Mouse (Mus musculus) mouse trophoblast stem cell (cell line): ENCODE data around the gene Ddx60.

ENCODE experiments used
- in situ Hi-C, 2 experiments: fragments of 300-500 bp; cut with MseI, MboI; formaldehyde crosslinking; loops; 2 replicates in 1 of 2; 3 replicates in 1 of 2; pipeline ENCODE4 v1.15.1; 2025

Ddx60 gene

DNA sequence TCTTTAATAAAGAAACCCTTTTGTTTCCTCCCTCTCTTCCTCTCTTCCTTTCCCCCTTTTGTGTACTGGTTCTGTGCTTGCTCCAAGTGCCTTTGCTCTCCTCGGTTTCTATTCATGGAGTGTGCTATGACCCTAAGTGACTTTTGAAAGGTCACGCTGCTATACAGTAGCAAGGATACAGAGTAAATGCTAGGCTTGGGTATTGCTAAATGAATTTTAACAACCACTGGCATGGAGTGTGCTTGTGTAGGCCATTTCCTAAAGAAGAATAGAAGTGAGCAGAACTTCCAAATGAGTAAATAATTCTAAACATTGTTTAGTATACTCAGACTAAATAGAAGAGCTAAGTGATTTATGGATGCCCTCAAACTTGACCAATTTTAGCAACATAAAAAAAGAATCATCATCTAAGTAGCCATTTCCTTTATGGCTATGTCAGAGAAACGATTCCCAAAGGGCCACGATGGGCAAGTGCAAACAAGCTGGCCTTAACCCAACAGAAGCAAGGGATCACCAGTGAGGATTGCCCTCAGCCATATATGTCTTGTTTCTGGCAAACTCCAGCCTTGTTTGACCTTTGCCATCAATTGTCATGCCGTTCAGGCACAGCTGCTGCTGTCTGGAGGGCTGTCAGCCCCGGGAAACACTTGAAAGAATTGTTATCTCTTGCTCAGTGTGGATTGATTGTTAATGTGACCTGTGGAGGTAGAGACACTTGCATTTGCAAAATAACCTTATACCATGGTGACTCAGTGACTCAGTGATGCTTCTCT, 58.0 kb downstream of the Ddx60 start:
- in situ Hi-C loops = no loop called here

DNA sequence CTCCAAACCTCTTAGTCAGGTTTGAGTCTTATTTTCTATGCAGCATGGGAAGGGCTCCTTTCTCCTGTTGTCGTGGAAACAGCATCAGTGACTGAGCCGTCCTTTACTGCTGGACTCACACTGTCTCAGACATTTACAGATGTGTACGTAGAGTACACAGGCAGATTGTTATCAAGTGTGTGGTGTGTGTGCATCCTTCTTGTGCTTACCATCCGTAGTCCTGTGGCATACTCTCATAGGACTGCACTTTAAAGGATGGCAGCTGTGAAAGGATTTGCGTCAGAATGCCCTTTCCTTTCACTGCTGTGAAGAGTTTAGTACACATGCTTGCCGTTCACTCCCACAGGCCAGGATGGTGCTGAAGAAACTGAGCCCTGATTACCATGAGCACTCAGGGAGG, 61.6 kb downstream of the Ddx60 start:
- in situ Hi-C loops = no loop called here

DNA sequence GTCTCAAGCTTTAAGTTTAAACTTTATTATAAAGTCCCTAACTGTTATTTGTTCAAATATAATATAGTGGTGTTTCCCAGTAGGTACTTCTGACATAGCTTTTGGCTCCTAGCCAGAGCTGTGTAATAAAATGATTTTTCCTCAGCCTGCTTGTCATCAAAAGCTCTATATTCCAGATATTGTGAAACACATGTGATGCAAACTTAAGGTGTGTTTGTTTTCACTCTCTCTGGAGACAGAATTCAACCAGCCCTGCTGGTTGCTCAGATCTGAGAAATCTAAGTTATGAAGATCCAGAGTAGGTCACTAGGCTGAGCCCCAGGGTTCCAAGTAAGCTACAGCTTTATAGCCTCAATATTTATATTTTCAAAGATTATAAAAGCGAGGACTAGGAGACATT, 64.9 kb downstream of the Ddx60 start:
- in situ Hi-C loops = no loop called here

DNA sequence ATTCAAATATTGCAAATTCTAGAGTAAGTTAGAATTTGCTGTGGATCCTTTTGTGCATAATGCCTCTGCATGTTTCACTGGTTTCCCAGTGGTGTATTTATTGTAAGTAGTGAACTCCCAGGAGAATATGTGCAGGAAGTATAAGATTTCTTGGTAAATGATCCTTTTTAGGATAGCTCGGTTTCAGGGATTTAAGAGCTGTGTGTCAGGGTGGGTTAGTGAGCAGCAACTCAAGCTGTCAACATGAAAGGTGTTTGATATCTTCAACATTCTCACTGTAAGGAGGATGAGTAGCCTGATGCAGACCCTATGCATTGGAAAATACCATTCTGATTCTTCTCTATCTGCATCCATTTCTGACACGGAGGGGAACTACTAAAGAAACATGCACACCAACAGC, 69.2 kb downstream of the Ddx60 start:
- in situ Hi-C loops = no loop called here

DNA sequence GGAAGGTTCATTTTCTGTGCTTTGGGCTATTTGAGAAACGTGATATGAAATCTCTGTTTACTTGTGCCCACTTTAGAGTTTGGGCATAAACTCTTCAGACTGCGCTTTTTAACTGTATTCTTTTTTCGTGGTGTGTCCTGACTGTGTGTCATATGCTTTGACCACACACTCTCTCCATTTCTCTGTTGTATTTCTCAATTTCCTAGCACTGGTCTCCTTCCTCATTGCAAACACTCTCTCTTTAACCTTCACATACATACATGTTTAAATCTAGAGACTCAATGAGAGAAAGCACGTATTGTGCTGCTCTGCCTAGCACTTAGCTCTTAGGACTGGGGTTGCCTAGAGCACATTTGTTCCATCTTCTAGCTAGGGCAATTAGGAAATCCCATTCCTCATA, 86.3 kb downstream of the Ddx60 start:
- in situ Hi-C loops = no loop called here

DNA sequence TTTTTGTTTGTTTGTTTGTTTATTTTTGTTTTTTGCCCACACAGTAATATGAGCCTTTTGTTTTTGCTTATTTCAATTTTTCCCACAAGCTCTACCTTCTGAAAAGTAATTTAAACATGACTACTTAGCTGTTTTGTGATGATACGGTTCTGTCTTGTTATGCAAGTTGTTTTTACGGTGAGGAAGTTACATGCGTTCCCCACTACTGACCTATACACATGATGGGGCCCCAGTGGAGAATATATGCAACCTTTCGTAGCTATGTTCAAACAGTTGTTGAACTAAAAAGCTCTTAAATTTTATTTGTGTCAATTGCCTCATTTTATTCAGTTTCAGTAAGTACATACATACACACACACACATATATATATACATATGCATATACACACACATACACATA, 86.7 kb downstream of the Ddx60 start:
- in situ Hi-C loops = no loop called here

DNA sequence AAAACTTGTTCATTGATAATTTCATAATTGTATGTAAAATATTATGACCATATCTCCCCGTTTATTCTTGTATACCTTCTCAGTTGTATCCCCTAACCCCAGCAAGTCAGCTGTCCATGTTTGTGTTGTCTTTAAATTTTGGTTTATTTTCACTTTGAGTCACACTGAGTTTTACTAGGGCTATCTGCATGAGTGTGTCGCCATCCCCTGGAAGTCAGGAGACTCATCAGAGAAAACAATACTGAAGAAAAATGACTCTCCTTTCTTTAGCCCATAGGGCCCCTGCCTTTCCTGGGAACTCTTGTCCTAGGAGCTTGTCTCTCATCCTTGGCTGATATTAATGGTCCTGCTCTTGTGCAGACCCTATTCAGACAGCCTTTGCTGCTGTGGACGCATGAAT, 106.5 kb downstream of the Ddx60 start:
- in situ Hi-C loops = no loop called here

DNA sequence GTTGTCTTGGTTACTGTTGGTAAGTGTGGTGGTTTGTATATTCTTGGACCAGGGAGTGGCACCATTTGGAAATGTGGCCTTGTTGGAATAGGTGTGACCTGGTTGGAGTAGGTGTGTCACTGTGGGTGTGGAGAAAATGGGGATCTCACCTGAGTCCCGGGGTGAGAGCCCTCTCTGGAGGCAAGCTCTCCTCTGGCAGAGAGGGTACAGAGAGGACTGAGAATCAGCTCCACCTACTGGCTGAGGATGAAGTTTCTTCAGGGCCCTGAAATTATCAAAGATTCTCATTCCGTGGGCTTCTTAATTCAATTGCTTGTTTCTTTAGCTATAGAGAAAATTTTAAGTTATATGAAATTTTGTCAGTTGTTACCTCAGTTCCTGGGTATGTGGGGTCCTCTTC, 118.9 kb downstream of the Ddx60 start:
- in situ Hi-C loops = no loop called here

DNA sequence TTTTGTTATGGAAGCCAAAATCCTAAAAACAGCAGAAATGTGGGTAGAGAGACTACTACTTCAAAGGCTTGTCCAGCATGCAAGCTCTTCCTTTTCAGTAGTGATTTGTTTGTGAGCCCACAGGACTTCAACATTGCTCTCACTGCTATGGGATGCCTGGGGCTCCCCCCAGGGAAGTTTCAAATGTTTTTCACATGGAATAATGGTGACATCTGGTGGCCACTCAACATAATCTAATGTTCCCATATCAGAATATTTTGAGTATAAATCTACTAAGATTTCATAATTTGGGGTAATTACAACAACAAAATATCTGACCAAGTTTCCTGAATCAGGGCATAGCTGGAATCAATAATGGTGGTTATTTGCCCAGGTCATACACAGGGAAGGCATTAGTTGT, 132.5 kb downstream of the Ddx60 start:
- in situ Hi-C loops = loop anchor here in 1 of 2 experiments (25.0 kb wide), 1 partner anchor 523 kb away; no protein-coding TSS in a partner anchor

DNA sequence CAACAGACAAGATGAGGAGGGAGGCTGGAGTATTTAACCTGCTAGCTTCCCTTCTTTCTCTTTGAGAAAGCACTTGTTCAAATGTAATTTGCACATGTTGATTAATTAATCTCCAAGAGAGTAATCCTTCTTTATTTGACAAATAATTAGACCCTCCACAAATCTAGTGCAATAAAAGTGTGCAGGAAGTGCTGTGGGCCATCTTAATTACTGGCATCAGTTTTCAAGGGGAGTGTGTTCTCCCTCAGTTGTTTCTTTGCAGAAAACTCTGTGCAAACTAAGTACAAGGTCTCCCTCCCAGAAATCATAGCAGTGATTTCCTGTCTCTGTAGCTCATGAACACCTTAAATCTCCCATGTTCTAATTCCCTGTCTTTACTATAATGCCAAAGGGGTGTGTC, 140.4 kb downstream of the Ddx60 start:
- in situ Hi-C loops = loop anchor here in 1 of 2 experiments (25.0 kb wide), 1 partner anchor 531 kb away; no protein-coding TSS in a partner anchor

DNA sequence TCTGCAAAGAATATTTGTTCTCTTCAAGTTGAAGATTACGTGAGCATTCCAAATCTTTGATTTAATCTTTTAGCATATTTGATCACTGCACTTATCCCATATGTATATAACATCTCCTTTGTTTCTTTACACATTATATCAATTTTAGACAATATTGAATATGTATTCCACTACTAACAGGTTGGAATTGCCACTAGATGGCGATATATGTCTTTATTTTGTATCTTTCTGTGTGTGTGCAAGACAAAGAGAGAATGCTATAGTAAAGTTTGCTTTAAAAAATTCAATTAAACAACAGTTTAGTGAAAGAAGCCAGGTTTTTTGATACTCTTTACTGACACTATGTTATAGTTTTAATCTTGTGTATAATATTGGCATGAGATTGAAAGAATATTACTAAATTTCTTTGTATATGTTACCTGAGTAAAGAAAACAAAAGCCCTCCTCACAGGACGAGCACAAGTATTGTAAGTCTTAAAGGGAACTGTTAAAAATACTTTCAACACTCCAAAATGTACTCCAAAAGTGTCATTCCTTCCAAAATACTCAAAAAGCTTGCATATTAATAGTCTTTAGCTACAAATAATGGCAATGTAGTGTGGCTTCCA, 152.4 kb downstream of the Ddx60 start:
- in situ Hi-C loops = loop anchor here in 1 of 2 experiments (25.0 kb wide), 1 partner anchor 1807 kb away; no protein-coding TSS in a partner anchor

DNA sequence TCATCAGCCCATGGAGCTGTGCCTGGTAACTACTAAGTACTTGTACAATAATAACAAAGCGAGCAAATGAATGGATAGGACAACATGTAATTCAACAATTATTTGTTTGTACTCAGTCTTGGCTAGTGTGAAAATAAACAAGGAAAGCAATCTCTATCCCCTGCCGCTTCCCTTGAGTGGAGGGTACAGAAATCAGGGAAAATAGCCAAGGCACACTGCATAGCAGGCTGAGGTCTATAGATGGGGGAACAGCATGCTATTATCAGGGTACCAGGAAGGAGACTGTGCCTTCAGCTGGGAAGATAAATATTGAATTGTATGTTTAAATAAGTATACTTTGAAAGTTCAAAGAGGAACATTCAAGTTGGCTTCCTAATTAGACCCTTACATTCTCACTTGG, 153.9 kb downstream of the Ddx60 start:
- in situ Hi-C loops = loop anchor here in 1 of 2 experiments (25.0 kb wide), 1 partner anchor 1805 kb away; no protein-coding TSS in a partner anchor
